Mouse (Mus musculus) kidney, adult 2 months (tissue): ENCODE measurements around the gene B3gnt2.

Source experiments
- CTCF ChIP-seq: fragments of 200-500 bp; conservative IDR thresholded peaks from 2 replicates; pipeline ENCODE4 v1.5.1; 2011; ENCODE audit warnings: low read depth, mild to moderate bottlenecking, control low read depth, low read length, moderate library complexity, mixed read lengths; ENCODE audit not compliant: insufficient read depth, insufficient read length
- POLR2A ChIP-seq: fragments of 200-500 bp; IDR thresholded peaks from one replicate; pipeline ENCODE4 v1.6.1; 2011; ENCODE audit warnings: low read depth, low read length, control low read depth

GRCm38 (mm10) chr11:22809465-22810096 lies 51.2 kb downstream of the B3gnt2 start:
- no peak for TF ChIP-seq CTCF
- TF ChIP-seq POLR2A = no peak
